Mouse (Mus musculus) activated CD4-positive, CD25-positive, alpha-beta regulatory T cell, adult 4 months (primary cell): ENCODE data around the gene Nck1. TPM values are rescaled to one million over a fixed set of nuclear protein-coding genes. Genes with fewer than 3 reads are reported as not detected.

Experiments used
- ATAC-seq: one replicate; pipeline ENCODE4 v1.8.0; 2017
- polyA plus RNA-seq, 2 experiments: library from polyadenylated mRNA; unstranded; fragments of 100-300 nt; shearing (Covaris generic); gene quantifications; one replicate each; pipeline ENCODE4 v1.2.1; 2017

Gene Nck1
- polyA plus RNA-seq, 2 experiments from 2014 or later, result 74.4 to 93.1 TPM

DNA sequence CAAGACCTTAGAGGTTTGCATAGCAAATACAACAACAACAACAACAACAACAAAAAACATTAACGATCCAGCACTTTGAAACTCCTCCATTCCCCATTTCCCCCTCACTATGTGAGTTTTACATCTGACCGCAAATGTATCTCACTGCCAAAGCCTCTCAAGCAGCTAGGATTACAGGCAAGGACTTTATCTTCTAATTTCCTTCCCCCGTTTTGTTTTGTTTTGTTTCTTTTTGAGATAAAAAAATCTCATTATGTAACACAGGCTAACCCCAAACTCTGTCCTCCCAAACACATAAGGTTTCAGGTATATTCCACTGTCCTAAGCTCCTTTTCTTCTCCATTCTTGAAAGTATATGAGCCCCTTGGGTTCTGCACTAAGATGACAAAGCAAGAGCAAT, 11.2 kb downstream of the Nck1 start:
- ATAC-seq, result no peak

DNA sequence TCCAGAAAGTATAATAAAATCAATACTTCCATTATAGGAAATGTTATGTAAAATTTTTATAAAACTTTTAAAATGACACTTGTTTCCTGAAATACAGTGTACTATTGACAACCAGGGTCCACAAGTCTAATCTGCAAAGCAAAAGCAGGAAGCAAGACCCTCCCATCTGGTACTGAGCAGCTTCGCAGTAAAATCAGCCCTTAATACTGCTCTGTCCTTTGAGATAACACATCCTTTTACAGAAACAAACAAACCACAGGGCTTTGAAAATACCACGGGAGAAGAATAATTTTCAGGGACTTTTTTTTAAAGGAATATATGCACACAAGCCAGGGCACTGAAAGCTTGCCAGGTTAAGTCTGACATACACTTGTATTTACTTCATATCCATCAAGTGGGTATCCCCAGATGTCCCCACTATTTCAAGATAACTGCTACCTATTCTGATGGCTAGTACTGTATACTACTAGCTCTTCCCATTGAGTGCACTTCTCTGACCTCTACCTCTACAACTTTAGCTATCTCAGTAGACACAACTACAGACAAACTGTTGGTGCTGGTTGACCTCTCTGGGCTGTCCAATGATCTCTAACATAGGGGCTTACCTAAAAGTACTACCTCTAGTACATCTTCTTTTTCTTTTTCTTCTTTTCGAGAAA, 13.0 kb downstream of the Nck1 start:
- ATAC-seq, result no peak

DNA sequence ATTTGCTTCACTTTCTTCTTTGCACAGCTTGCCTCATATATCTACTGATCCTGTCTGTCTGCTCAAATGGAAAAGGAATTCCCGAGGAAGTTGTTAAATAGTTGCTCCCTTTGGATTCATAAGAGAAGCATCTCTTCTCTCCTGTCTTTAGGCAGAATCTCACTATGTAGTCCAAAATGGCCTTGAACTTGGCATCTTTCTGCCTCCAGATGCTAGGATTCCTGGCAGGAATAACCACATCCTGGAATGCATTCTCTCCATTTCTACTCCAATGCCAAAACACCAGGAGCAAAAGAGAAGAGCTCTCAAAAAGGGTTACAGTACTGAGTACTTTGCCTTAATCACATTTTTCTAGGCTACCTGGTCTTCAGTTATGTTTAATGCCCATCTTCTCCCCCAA, 14.6 kb downstream of the Nck1 start:
- ATAC-seq, result no peak

DNA sequence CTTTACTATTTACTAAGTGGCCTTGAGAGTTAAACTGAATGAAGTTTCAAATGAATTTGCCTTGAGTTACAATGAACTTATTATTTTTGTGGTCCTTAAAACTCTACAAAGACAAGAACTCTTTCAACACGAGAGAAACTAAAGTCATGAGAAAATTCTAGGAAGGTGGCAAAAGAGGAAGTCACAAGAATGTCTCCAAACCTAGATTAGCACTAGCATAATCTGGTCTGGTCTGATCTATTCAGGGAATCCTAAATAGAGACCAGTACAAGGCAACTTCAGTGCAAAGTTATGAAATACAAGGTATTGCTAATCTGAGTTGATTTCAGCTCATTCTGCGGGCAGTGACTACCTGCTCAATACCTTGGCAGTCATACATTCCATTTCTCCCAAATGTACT, 20.7 kb downstream of the Nck1 start:
- ATAC-seq, result no peak

DNA sequence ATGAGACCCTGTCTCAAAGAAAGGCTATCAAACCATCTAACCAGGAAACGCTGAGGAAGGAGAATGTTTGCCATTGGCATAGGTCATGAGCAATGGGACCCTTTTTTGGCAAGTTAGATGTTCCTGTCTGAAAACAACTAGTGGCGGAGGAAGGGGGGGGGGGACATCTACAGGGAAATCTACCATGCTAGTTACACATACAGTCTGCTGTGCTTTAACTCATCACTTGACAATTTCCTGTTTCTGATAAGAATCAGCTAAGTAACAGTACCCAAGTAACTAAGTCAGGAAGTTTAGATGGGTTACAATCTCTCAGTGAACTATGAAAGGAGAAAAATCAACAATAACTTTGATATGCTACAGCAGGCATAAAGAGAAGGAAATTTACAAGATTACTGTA, 23.9 kb downstream of the Nck1 start:
- ATAC-seq, result peak; percentile 95

DNA sequence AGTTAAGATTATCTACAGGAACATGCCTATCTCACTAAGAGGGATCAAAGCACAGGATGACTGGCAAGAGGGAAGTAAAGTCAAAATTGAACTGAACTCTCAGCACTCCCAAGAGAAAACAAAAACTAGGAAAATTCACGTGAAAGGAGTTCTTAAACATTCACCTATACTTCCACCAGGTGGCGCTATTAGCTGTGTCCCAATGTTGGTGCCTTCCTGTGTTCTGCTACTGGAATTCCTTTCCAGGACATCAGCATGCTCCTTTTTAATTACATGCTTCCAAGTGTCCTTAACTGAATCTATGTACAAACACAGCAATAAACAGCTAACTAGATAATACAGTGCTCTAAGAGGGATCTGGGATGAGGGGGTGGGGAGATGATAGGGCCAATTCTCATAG, 25.3 kb downstream of the Nck1 start:
- no peak for ATAC-seq

DNA sequence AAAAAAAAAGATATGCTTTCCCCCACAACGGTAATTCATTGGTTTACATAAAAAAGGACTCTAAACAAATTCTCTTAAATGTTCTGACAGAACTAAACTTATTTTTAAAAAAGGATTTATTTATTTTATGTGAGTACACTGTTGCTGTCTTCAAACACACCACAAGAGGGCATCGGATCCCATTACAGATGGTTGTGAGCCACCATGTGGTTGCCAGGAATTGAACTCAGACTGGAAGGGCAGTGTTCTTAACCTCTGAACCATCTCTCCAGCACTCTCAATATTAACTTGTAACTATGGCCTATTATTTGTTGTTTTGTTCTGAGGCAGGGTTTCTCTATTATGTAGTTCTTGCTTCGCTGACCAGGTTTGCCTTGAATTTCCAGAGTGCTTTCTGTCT, 25.9 kb downstream of the Nck1 start:
- no peak for ATAC-seq

DNA sequence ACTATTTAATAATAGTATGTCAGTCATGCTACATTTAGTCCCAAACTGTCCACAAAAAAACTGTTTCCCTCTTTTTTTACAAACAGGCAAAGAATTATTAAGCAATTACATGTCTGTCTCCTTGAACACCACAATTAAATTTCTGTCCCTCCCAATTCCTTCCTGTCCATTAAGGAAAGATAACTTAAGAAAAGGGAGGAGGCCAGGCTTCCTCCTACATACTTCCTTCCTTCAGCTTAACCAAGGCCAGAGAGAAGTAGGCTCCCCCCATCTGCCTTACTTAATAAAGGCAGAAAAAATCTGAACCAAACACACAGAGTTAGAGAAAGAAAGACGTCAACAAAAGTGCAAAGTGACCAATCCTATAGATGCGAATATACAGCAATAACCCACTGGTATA, 38.4 kb downstream of the Nck1 start:
- ATAC-seq, result no peak

DNA sequence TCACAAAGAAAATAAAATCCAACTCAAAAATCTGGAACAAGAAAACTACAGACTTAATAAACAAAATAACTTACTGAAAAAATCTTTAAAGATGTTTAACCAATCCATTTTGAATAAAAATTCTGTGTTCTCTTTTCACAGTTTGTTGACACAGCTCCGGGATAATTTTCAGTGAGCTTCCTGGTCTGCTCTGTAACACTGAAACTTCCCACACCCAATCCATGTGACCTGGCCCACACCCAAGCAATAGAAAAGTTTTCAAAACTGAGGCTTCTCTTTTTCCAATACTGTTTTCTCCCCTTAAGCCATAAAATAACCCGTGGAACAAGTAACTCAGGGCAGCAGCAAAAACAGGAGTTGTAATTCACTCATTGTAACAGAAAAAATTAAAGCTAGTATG, 39.3 kb downstream of the Nck1 start:
- no peak for ATAC-seq

DNA sequence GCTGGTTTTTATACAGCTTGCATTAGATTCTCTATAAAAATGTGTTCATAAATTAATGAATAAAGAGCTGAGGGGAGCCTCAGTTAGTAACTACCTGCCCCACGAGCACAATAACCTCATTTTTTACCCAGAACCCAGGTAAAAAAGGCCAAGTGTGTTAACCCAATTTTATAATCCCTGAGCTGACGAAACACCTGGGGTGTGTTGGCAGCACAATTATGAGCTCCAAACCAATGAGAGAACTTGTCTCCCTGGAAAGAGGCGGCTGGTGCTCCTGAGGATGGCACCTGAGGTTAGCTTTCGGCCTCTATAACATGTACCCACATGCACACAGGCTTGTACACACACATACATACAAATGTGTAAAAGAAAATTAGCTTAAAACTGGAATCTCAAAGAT, 40.4 kb downstream of the Nck1 start:
- ATAC-seq, result no peak

DNA sequence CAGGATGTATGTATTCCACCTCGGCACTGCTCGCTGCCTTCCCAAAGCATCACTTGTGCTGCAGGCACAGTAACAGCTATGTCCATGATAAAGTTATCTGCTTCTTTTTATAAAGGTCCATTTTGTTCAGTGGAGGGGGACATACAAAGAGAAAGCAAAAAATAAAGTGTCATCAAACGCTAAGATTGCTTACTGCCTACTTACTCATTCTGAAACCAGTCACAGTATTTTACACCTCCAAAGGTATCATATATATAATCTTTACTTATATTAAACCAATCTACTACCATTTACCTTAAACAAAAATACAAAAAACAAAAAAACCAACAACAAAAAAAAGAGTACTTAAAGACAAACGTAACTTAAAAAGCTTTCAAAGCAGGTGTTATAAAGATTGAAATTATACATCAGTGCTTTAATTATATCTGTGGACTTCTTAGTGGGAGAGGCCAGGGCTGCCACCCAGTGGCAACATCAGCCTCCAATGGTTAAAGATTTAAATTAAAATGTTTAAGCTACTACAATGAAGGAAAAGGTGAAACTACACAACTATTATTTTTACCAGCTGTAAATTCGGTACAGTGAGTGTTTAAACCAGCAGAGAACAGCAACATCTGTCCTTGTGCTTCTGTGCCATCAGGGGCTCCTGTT, 52.2 kb downstream of the Nck1 start:
- peak; percentile 62 for ATAC-seq

DNA sequence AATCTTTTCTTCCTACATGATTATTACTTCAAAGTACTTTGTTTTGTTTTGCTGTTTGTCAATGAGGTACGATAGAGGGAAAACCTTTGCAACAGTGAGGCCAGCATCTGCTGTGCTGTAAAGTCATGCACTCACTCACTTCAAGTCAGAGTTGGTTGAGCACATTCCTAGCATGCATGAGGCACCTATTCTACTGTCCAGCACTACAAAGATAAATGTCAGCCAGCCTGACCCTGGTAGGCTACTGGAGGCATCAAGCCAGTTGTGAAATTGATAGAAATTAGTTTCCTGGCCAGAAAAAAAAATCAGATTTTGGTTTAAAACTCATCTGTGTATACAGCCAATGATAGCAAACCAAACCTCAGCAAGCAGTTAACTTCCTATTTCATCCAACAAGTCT, 54.5 kb downstream of the Nck1 start:
- no peak for ATAC-seq

DNA sequence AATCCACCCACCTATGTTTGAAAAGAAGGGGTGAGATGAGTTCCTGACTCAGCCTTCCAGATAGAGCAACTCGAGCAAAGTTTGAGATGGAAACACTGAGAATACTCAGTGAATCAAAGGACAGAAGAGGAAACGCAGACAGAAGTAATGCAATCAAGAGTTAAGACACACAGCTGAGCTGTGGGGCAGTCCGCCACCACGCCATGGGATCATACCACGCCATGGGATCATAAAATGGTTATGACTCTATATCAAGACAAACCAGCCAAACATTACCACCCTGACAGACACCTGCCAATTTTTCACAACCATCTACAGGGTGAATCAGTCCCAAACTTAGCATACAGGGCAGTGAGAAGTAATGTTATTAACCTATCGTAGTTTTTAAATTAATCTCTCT, 57.0 kb downstream of the Nck1 start:
- no peak for ATAC-seq

DNA sequence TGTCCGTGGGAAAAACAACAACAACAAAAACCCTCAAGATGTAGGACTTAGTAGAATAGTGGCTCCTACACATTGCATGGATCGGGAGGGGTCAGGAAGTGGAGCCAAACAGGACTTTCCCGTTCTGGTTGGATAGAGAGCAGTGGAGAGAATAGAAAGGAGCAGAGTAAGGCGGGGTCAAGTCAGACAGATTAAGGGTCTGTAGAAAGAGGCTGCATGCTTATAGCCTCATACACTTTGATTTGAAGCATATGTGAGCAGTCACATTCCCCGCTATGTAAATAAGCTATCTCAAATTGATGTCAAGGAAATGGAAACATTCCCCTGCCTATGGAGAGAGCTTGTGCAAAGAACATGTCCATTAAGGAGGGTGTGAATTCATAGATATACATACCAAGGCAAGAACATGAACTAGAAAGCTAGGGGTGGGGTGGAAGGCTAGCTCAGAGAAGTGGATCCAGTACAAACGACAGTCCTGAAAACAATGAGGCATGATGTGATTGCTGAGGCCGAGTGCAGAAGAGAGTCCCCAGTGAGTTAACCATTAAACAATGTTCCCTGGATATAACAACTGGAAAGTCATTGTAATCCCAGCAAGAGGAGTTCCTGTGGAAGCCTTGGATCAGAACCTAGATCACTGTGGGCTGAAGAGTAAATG, 57.7 kb downstream of the Nck1 start:
- no peak for ATAC-seq

DNA sequence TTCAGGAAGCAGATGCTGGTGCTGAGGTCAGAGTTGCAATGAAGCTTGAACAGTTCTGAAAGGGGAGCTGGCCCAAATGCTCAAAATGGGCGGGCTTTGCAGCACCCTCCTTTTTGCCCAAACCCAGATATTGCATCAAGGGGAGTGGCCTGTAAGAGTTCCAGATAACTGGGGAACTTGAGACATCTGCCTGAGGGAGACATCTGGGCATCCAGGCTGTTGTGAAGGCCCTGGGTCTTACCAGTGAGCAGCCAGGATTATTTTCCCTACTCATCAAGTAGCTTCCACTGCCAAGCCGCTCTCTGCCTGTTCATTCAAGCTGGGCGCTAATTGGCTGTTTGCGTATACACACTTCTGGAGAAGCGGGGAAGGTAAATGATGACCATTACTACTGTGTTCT, 59.5 kb downstream of the Nck1 start, which contains the start of gene Il20rb:
Gene Il20rb, minus strand, starts transcription at position 358 of the 400 bp plus-strand sequence.
- ATAC-seq, result no peak

DNA sequence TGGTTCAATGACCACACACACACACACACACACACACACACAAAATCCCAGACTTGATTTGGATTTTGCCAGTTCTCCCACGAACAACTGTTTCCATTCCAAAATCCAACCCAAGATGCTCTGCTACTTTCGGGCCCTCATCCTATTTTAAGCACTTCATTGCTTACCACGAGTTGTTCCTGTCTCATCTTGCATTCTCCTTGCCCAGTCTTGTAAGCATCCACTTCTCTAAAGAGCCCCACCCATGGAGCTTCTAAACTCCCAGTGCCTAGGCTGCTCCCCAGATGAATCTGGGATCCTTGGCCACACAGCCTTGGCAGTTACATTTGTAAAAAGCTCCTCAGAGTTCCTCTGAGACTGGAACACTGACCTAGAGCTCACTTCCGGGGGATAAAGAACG, 62.6 kb downstream of the Nck1 start:
- ATAC-seq, result no peak

DNA sequence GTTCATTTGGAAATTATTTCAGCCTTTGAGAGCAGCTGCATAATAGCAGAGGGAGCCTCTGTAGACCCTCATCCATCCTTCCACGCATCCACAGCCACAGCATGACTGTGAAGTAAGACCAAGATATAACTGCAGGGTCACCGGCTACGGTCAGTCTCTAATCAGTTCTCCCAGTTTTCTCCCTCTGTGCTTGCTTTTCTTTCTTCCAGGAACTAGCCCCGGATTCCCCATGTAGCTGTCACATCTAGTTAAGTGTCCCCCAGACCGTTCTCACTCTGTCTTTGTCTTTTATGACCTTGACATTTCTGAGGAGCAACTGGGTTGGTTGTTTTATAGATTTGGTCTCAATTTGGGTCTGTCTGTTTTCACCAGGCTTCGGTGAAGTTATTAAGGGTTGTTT, 64.3 kb downstream of the Nck1 start:
- ATAC-seq, result no peak

DNA sequence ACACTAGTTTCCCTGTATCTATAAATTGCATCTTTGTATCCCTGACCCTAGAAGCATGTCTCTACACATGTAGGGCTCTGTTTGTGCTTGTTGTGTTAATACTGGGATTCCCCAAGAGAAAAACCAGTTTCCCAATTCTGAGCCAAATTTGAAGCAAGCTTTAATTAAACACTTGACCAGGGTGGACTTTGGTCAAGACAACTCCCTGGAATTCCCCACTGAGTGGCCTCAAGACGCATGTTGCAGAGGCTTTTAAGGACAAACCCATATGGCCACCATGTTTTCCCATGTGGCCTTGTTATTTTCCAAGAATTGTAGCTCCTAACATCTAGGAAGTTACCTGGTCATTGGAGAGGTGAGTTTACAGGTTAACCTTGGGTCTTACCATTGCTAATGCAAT, 71.9 kb downstream of the Nck1 start:
- no peak for ATAC-seq

DNA sequence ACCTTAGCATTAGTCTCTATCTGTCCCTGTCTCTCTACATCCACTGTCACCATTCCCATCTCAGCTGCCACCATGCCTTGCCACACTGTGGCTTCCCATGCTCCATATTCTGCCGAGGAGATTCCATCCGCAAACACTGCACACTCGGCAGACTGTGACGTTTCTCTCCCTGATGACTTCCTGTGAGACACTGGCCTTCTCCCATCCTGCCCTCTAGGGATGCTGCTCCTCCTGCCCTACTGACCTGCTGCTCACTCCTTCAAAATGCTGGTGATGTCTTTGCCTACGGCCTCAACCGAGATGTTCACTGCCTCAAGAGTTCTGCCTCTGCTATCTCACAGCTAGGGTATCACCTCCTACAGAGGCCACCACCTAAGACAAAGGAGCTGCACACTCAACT, 72.6 kb downstream of the Nck1 start:
- no peak for ATAC-seq

DNA sequence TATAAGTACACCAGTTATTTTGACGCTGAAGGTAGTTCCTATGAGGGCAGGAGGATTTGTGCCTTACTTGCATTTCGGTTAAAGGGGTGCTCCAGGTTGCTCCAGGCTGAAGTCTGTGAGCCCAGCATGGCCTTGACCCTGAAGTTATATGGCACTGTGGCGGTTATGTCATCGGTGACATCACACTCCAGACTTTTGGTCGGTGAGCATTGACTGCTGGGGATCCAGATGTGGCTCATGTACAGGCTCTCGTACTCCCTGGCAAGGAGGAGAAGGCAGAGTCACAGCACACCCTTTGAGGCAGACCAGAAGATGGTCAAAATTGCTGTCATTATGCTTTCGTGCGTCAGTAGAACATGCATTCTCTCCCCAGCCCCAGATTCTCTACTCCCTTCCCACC, 73.0 kb downstream of the Nck1 start:
- no peak for ATAC-seq

DNA sequence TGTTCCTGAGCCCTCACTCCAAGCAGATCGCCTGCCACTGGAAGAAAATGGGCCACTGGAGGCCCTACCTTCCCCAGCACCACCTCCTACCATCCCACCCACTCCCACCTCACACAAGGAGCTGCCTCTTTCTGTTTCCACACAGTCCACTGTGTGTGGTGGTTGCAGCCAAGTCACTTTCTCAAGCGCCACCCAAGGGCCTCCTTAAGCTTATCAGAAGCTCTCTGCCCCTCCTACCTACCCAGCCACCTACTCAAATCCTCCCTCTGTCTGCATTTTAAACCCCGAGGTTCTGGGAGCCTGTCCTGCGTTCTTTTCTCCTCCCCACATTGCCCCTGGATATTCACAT, 74.4 kb downstream of the Nck1 start:
- no peak for ATAC-seq

DNA sequence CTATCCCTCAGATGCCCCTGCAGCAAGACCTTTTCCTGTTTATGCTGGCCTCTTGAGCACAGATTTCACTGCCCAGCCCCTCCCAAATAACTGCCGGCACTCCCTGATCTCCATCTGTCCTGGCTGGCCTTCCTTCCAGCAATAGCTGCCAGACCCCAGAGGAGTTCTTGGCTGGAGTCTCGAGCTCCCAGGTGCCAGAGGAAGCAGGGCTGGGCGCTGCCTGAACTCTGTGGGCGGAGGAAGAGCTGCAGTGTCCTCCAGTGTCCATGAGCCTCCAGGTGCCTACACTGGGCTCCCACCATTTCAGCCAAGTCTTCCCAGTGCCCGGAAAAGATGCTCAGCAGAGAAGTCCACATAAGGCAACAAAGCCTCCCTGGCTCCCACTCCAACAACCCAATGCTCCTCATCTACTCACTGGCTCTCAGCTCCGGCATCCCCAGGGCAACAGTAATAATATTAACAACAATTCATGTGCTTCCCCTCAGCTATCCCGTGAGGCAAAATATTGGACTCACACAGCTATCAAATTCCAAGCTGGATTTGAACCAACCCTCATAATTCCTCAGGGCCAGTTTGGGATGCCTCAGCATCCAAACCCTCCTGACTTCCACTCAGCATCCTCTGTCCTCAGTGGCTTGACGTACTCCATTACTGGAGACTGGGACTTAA, 74.9 kb downstream of the Nck1 start:
- ATAC-seq, result no peak

DNA sequence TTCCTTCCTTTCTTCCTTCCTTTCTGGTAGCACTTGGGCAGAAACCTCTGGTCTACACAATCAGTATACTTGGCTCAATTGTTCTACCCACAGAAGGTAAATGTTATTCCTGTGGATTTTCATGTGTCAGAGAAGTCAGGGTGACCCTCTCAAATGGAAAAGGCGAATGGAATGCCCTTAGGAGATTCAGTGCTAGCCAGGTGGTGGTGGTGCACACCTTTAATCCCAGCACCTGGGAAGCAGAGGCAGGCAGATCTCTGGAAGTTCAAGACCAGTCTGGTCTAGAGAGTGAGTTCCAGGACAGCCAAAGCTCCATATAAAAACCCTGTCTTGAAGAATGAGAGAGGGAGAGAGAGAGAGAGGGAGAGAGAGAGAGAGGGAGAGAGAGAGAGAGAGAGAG, 75.7 kb downstream of the Nck1 start:
- no peak for ATAC-seq

DNA sequence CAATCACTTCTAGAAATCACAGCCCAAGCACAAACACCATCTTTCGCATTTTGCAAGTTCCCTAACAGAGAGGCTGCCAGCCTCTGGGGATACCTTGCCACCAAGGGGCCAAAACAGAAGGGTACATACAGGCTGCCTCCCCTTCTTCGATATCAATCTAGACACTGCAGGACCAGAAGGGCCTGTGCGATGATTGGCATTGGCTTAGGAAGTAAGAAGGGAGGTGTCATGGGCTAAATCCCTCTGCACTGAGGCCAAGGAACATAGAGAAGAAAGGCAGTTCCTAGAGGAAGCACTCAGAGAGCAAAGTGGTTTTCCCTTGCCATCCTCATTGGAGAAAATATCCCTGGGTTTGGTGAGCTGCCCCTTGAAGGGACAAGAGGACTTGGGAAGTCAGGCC, 76.3 kb downstream of the Nck1 start:
- no peak for ATAC-seq
